Mouse (Mus musculus) hindbrain, postnatal 0 days (tissue): ENCODE measurements around the gene Gm10401. TPM values are rescaled to one million over a fixed set of nuclear protein-coding genes. Genes with fewer than 3 reads are reported as not detected.
A peak's percentile ranks its signal among the peaks of the same experiment; 100 is the strongest.
"Not testable (repeated sequence)": the region's sequence is repeated elsewhere in the genome, so short reads cannot be mapped to it uniquely, and the experiment has no call there.

Experiments
- ATAC-seq: fragments of 200-750 bp; cut with Nextera tagmentation; 2 replicates; pipeline ENCODE4 v1.8.0; 2017; ENCODE audit warnings: mild to moderate bottlenecking, moderate TSS enrichment, moderate library complexity
- DNase-seq: peaks from one replicate; pipeline ENCODE4 v3.0.0-alpha.2; 2015; ENCODE audit warnings: low spot score
- H3K27ac ChIP-seq: fragments of 300-500 bp; sonication (generic); 2 replicates; pipeline ENCODE4 v1.5.1; 2014; ENCODE audit warnings: mild to moderate bottlenecking
- H3K27me3 ChIP-seq: fragments of 300-500 bp; sonication (generic); 2 replicates; pipeline ENCODE4 v1.6.1; 2014; ENCODE audit warnings: low read length, mixed read lengths; ENCODE audit not compliant: insufficient read depth
- H3K36me3 ChIP-seq: fragments of 300-500 bp; sonication (generic); 2 replicates; pipeline ENCODE4 v1.6.1; 2014; ENCODE audit warnings: low read length, mixed read lengths; ENCODE audit not compliant: insufficient read depth
- H3K4me1 ChIP-seq: fragments of 300-500 bp; sonication (generic); 2 replicates; pipeline ENCODE4 v1.6.1; 2014; ENCODE audit warnings: antibody characterized with exemption, low read length, mixed read lengths; ENCODE audit not compliant: insufficient read depth
- H3K4me2 ChIP-seq: fragments of 300-500 bp; sonication (generic); 2 replicates; pipeline ENCODE4 v1.6.1; 2014; ENCODE audit warnings: low read depth, mild to moderate bottlenecking, low read length, moderate library complexity, mixed read lengths
- H3K4me3 ChIP-seq: fragments of 300-500 bp; sonication (generic); 2 replicates; pipeline ENCODE4 v1.5.1; 2014; ENCODE audit warnings: low read length
- H3K9ac ChIP-seq: fragments of 300-500 bp; sonication (generic); replicated peaks from 2 replicates; pipeline ENCODE4 v1.6.1; 2014; ENCODE audit warnings: mild to moderate bottlenecking, low read length, moderate library complexity, mixed read lengths
- H3K9me3 ChIP-seq: fragments of 300-500 bp; sonication (generic); 2 replicates; pipeline ENCODE4 v1.6.1; 2016; ENCODE audit warnings: low read length, mixed read lengths
- CTCF ChIP-seq: IDR thresholded peaks from 2 replicates; pipeline ENCODE4 v1.5.1; 2016; ENCODE audit warnings: antibody characterized with exemption, control low read depth, low read depth
- WGBS: fragments of 180-500 bp; shearing (Covaris S2); extraction: QIAGEN DNeasy Blood & Tissue Kit; methylation state at CpG from one replicate; pipeline ENCODE4 v1.1.7; 2014; 5-methylcytosine and 5-hydroxymethylcytosine counted together
- polyA plus RNA-seq: library from polyadenylated mRNA; unstranded; fragments of >200 nt; fragmentation: Nextera tagmentation; extraction: Ambion mirVana; gene quantifications from 2 replicates; pipeline ENCODE4 v1.2.1, GENCODE M21; 2015
- total RNA-seq: library from RNA; depleted of rRNA; stranded (reverse); fragments of >200 nt; gene quantifications from 2 replicates; pipeline ENCODE4 v1.2.3, GENCODE M21; 2014

The Gm10401 gene
- total and polyA plus RNA-seq, 2 experiments from 2014 or later = 38.5 TPM; not detected in 1

- Histone ChIP-seq H3K4me2 (no peak overlapping the region), H3K27me3 (no peaks in the 10 kb centered on the region), H3K4me1 (no peaks in the 10 kb centered on the region), H3K27ac (no peak overlapping the region), H3K9me3 (no peaks in the 10 kb centered on the region), H3K36me3 (peaks cover 53% of the 10 kb centered on the region), H3K9ac (no peak overlapping the region), H3K4me3 (no peak overlapping the region)
- DNase-seq = no peak
- ATAC-seq = no peak
- TF ChIP-seq CTCF = no peak
- WGBS = 93% methylated on average over 2 of the region's 2 CpGs
These were observed 12.4 kb downstream of the Gm10401 start for GRCm38 (mm10) chr5:115085675-115086074.

- no peak for ATAC-seq
- Histone ChIP-seq H3K4me2 (no peak overlapping the region), H3K9ac (no peak overlapping the region), H3K4me3 (no peak overlapping the region), H3K4me1 (no peaks in the 10 kb centered on the region), H3K9me3 (no peaks in the 10 kb centered on the region), H3K27me3 (no peaks in the 10 kb centered on the region), H3K27ac (no peak overlapping the region), H3K36me3 (peaks cover 34% of the 10 kb centered on the region)
- DNase-seq = no peak
- no peak for TF ChIP-seq CTCF
- WGBS = 90% methylated on average over 6 of the region's 6 CpGs
These were observed 14.6 kb downstream of the Gm10401 start for GRCm38 (mm10) chr5:115083492-115083891.

- Histone ChIP-seq H3K4me2 (no peak overlapping the region), H3K4me3 (no peak overlapping the region), H3K9ac (no peak overlapping the region), H3K9me3 (no peaks in the 10 kb centered on the region), H3K36me3 (peaks cover 23% of the 10 kb centered on the region; the same call in 1 of the 2 replicates), H3K27ac (no peak overlapping the region), H3K27me3 (no peaks in the 10 kb centered on the region), H3K4me1 (no peaks in the 10 kb centered on the region)
- DNase-seq = no peak
- ATAC-seq = no peak
- no peak for TF ChIP-seq CTCF
- WGBS = 88% methylated on average over 5 of the region's 5 CpGs
These were observed 16.5 kb downstream of the Gm10401 start for GRCm38 (mm10) chr5:115081636-115082035.

GRCm38 (mm10) chr5:115076144-115076901 lies 21.8 kb downstream of the Gm10401 start:
- H3K27ac ChIP-seq = no peak overlapping the region
- no peak overlapping the region for H3K9ac ChIP-seq
- no peaks in the 10 kb centered on the region for H3K27me3 ChIP-seq
- no peaks in the 10 kb centered on the region for H3K4me1 ChIP-seq
- WGBS = 59% methylated on average over 5 of the region's 5 CpGs
- H3K4me3 ChIP-seq = no peak overlapping the region
- H3K36me3 ChIP-seq = no peaks in the 10 kb centered on the region
- ATAC-seq = no peak
- H3K9me3 ChIP-seq = no peaks in the 10 kb centered on the region
- peak; percentile 72 for DNase-seq
- peak; percentile 80 for TF ChIP-seq CTCF
- H3K4me2 ChIP-seq = no peak overlapping the region

- Histone ChIP-seq H3K36me3 (no peaks in the 10 kb centered on the region), H3K4me3 (no peak overlapping the region), H3K9me3 (no peaks in the 10 kb centered on the region), H3K4me1 (no peaks in the 10 kb centered on the region), H3K4me2 (no peak overlapping the region), H3K27me3 (no peaks in the 10 kb centered on the region), H3K27ac (no peak overlapping the region), H3K9ac (no peak overlapping the region)
- DNase-seq (no peak), ATAC-seq (no peak)
- no peak for TF ChIP-seq CTCF
- WGBS = 92% methylated on average over 4 of the region's 4 CpGs
These were observed 23.3 kb downstream of the Gm10401 start for GRCm38 (mm10) chr5:115074749-115075148.

GRCm38 (mm10) chr5:115073306-115073705 lies 24.8 kb downstream of the Gm10401 start:
- H3K4me3 ChIP-seq, H3K27me3 ChIP-seq, ATAC-seq, H3K4me2 ChIP-seq, H3K9ac ChIP-seq, DNase-seq, H3K36me3 ChIP-seq, H3K27ac ChIP-seq, H3K9me3 ChIP-seq, H3K4me1 ChIP-seq: not testable (repeated sequence)
- 84% methylated on average over 8 of the region's 8 CpGs for WGBS

- no peak for ATAC-seq
- 94% methylated on average over 7 of the region's 7 CpGs for WGBS
These were observed 26.0 kb downstream of the Gm10401 start for GRCm38 (mm10) chr5:115072143-115072542.

More at GRCm38 (mm10) chr5:115072143-115072542, 26.0 kb downstream of the Gm10401 start:
- DNase-seq = no peak
- Histone ChIP-seq H3K4me1 (0 out of 2 replicates have a peak, but pooled peaks cover 3% of the 10 kb centered on the region), H3K4me2 (no peak overlapping the region), H3K9ac (no peak overlapping the region), H3K9me3 (no peaks in the 10 kb centered on the region), H3K27me3 (no peaks in the 10 kb centered on the region), H3K4me3 (no peak overlapping the region), H3K36me3 (no peaks in the 10 kb centered on the region), H3K27ac (no peak overlapping the region)
- TF ChIP-seq CTCF = no peak
